12 mouse cellular contexts compared by ENCODE assay signal in the genomic region with DNA sequence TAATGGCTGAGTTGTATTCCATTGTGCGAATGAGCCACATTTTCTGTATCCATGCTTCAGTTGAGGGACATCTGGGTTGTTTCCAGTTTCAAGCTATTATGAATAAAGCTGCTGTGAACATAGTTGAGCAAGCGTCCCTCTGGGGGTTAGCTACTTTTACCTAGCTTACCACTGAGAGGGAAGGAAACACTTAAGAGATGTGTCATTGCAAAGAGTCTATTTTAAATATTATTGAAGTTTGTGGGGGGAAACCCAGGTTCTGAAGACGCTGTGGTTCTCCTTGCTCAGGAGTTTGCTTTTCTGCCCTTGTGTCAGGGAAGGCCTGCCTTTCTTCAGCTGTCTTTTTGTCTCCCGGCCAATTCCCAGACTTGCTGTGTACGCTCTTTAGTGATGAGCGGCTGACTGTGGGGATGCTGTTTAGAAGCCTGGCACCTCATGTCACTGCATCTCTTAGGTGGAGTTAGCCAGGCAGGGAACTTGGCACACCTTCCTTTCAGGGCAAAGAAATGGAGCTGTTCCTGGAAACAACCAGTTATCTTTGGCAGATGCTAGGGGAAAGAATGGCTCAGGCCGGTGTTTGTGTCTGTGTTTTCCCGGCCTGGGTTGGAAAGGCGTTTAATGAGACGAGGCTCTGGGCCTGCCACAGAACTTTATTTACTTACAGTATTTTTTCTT. TPM values are rescaled to one million over a fixed set of nuclear protein-coding genes. Genes with fewer than 3 reads are reported as not detected.
DNase-seq lines count a peak whose midpoint lies in the region; ATAC-seq and TF ChIP-seq lines count a peak whose summit lies in the region.
"Had no signal": no experiment of that assay in that cellular context is flagged by ENCODE, and none has a peak within 500 bp of the region (broad histone marks: within the 10 kb centered on the region; RNA-seq: fewer than 3 reads in every experiment).

No protein-coding gene starts in this region.

- H3K9ac ChIP-seq in forebrain, postnatal 0 days: no peak overlapping the region
- H3K9ac ChIP-seq: liver, embryonic 14.5 days had no signal

- no peak for DNase-seq in layer of hippocampus, adult 2 months (ENCODE audit: low spot score in 2 of 2)
- DNase-seq in layer of hippocampus, adult 9-11 months: no peak
- peak; percentile 91 for DNase-seq in brain, adult 2 months (ENCODE audit: low read depth, low spot score)
- peak; percentile 34 for DNase-seq in forebrain, postnatal 0 days
- peak; percentile 47 to 52 for DNase-seq in heart, postnatal 36 days
- DNase-seq in adrenal gland, postnatal 4 days (ENCODE audit: low spot score in 2 of 2): no peak
- DNase-seq in frontal cortex, postnatal 25 days (ENCODE audit: low spot score in 2 of 2): no peak
- DNase-seq in urinary bladder, postnatal 4 days (ENCODE audit: low spot score in 2 of 2): no peak
- DNase-seq: thymus, postnatal 25 days had no signal

- peak overlapping the region; percentile 36; the same call in 1 of the 2 replicates for H3K27ac ChIP-seq in layer of hippocampus, adult 2 months
- H3K27ac ChIP-seq in forebrain, postnatal 0 days (ENCODE audit: low read depth, low read length): peak overlapping the region; percentile 45; the same call in 1 of the 2 replicates
- H3K27ac ChIP-seq: liver, embryonic 14.5 days had no signal

- H3K4me1 ChIP-seq in forebrain, postnatal 0 days (ENCODE audit: insufficient read depth): peaks cover 4% of the 10 kb centered on the region

- H3K4me2 ChIP-seq in forebrain, postnatal 0 days (ENCODE audit: low read depth): no peak overlapping the region

- no peak for TF ChIP-seq CTCF in layer of hippocampus, adult 2 months (conservative IDR thresholded peaks at IDR 0.05)
- no peak for TF ChIP-seq CTCF in forebrain, postnatal 0 days (IDR thresholded peaks at IDR 0.05; ENCODE audit: low read depth)

- no peak overlapping the region for H3K4me3 ChIP-seq in layer of hippocampus, adult 2 months
- no peak overlapping the region for H3K4me3 ChIP-seq in forebrain, postnatal 0 days (ENCODE audit: low read depth, low read length)

- no peaks in the 10 kb centered on the region for H3K27me3 ChIP-seq in forebrain, postnatal 0 days (ENCODE audit: insufficient read depth, low read length)

- H3K9me3 ChIP-seq in forebrain, postnatal 0 days (ENCODE audit: low read length): no peaks in the 10 kb centered on the region

- WGBS in forebrain, postnatal 0 days: 39% methylated on average over 10 of the region's 10 CpGs

- no peaks in the 10 kb centered on the region for H3K36me3 ChIP-seq in forebrain, postnatal 0 days (ENCODE audit: insufficient read depth)
- H3K36me3 ChIP-seq: G1E had no signal

- no peak for ATAC-seq in forebrain, postnatal 0 days

- intact Hi-C loops in heart, postnatal 36 days (cut with DNase I): no loop called here

RNA-seq across cellular contexts. Expression of a gene that starts 31.2 kb away (rescaled TPM):
- total RNA-seq in layer of hippocampus, adult 2 months (2021): 100 to 1,000 TPM; 116 to 124 TPM
- 44.9 and 49.6 TPM in 2 replicates for total RNA-seq in forebrain, postnatal 0 days (2014; rRNA removed)
- polyA plus RNA-seq in forebrain, postnatal 0 days (2015; fragmentation: Nextera tagmentation; extraction: Ambion mirVana): 6.9 and 10.1 TPM in 2 replicates
- total RNA-seq in heart, postnatal 36 days (2021): 1 to 10 TPM; 8.3 to 9.1 TPM
- total RNA-seq in adrenal gland, postnatal 4 days (2021): 10 to 100 TPM; 28.2 to 31.7 TPM
- polyA plus RNA-seq: G1E had no signal

RNA-seq across cellular contexts. Expression of a gene that starts 54.8 kb away (rescaled TPM):
- total RNA-seq in layer of hippocampus, adult 2 months (2021): 10 to 100 TPM; 33.6 to 34.6 TPM
- 20.1 and 24.4 TPM in 2 replicates for total RNA-seq in forebrain, postnatal 0 days (2014; rRNA removed)
- 17.9 and 26.8 TPM in 2 replicates for polyA plus RNA-seq in forebrain, postnatal 0 days (2015; fragmentation: Nextera tagmentation; extraction: Ambion mirVana)
- under 1 TPM; 0.58 to 0.92 TPM for total RNA-seq in heart, postnatal 36 days (2021)
- 10 to 100 TPM; 23.7 to 23.9 TPM for total RNA-seq in adrenal gland, postnatal 4 days (2021)
- polyA plus RNA-seq: G1E had no signal

RNA-seq across cellular contexts. Expression of a gene that starts 59.2 kb away (rescaled TPM):
- under 1 TPM; 0.34 to 1.00 TPM for total RNA-seq in layer of hippocampus, adult 2 months (2021)
- total RNA-seq in forebrain, postnatal 0 days (2014; rRNA removed): 0.23 and 0.24 TPM in 2 replicates
- polyA plus RNA-seq in forebrain, postnatal 0 days (2015; fragmentation: Nextera tagmentation; extraction: Ambion mirVana): 0.90 and 1.1 TPM in 2 replicates
- total RNA-seq in heart, postnatal 36 days (2021): not detected
- under 1 TPM; 0.25 to 0.34 TPM for total RNA-seq in adrenal gland, postnatal 4 days (2021)
- polyA plus RNA-seq: G1E; intestine, embryonic 14.5 days; liver, embryonic 14.5 days had no signal

Comparison
In these comparisons a context has a peak if more than half of its experiments do, and no peak if none do; other contexts are left out.
1. DNase-seq: peak in brain, adult 2 months (single experiment), forebrain, postnatal 0 days (single experiment) and heart, postnatal 36 days (2 of 2); none in layer of hippocampus, adult 2 months (0 of 2), layer of hippocampus, adult 9-11 months (single experiment), adrenal gland, postnatal 4 days (0 of 2), frontal cortex, postnatal 25 days (0 of 2) and urinary bladder, postnatal 4 days (0 of 2).
2. RNA of a gene that starts 54.8 kb away (total RNA-seq): 33.6 to 34.6 TPM in layer of hippocampus, adult 2 months, 20.1 to 24.4 TPM in forebrain, postnatal 0 days and 23.7 to 23.9 TPM in adrenal gland, postnatal 4 days; 0.58 to 0.92 TPM in heart, postnatal 36 days; every median in the first group is over 10 times any median in the second.